Mouse (Mus musculus) thymus, postnatal 36 days (tissue): ENCODE measurements around the gene Nudt1.
"Not testable (repeated sequence)": the region's sequence is repeated elsewhere in the genome, so short reads cannot be mapped to it uniquely, and the experiment has no call there.

Experiments used
- DNase-seq, 2 experiments: peaks; one replicate each; pipeline ENCODE4 v3.0.0; 2022; ENCODE audit warnings: mixed read lengths in 2 of 2

The Nudt1 gene

GRCm38 (mm10) chr5:140345244-140345643, 23.8 kb downstream of the Nudt1 start:
- no peak for DNase-seq

GRCm38 (mm10) chr5:140346050-140346449, 24.6 kb downstream of the Nudt1 start:
- DNase-seq: no peak

GRCm38 (mm10) chr5:140349882-140350281, 28.4 kb downstream of the Nudt1 start:
- no peak for DNase-seq

GRCm38 (mm10) chr5:140350731-140351497, 29.5 kb downstream of the Nudt1 start:
- no peak for DNase-seq

- DNase-seq: no peak
These were observed 30.9 kb downstream of the Nudt1 start for GRCm38 (mm10) chr5:140352352-140352751.

GRCm38 (mm10) chr5:140355934-140356333, 34.5 kb downstream of the Nudt1 start:
- no peak for DNase-seq

- no peak for DNase-seq
These were observed 36.0 kb downstream of the Nudt1 start for GRCm38 (mm10) chr5:140357466-140357865.

GRCm38 (mm10) chr5:140359930-140360674, 38.6 kb downstream of the Nudt1 start:
- no peak for DNase-seq

- no peak for DNase-seq
These were observed 43.0 kb downstream of the Nudt1 start for GRCm38 (mm10) chr5:140364415-140364814.

GRCm38 (mm10) chr5:140368126-140368525, 46.7 kb downstream of the Nudt1 start:
- not testable (repeated sequence) for DNase-seq

GRCm38 (mm10) chr5:140368926-140369325, 47.5 kb downstream of the Nudt1 start:
- no peak for DNase-seq

GRCm38 (mm10) chr5:140369466-140369865, 48.0 kb downstream of the Nudt1 start:
- DNase-seq: no peak

- no peak for DNase-seq
These were observed 49.2 kb downstream of the Nudt1 start for GRCm38 (mm10) chr5:140370446-140371254.

- DNase-seq: no peak
These were observed 50.2 kb downstream of the Nudt1 start for GRCm38 (mm10) chr5:140371671-140372070.

GRCm38 (mm10) chr5:140373711-140374110, 52.3 kb downstream of the Nudt1 start:
- DNase-seq: no peak

- no peak for DNase-seq
These were observed 52.8 kb downstream of the Nudt1 start for GRCm38 (mm10) chr5:140374226-140374625.

- DNase-seq: no peak
These were observed 53.9 kb downstream of the Nudt1 start for GRCm38 (mm10) chr5:140375249-140375829.

- no peak for DNase-seq
These were observed 56.8 kb downstream of the Nudt1 start for GRCm38 (mm10) chr5:140378121-140378853.

GRCm38 (mm10) chr5:140379299-140379698, 57.8 kb downstream of the Nudt1 start:
- DNase-seq: no peak

- no peak for DNase-seq
These were observed 59.7 kb downstream of the Nudt1 start for GRCm38 (mm10) chr5:140381156-140381555.

- no peak for DNase-seq
These were observed 61.2 kb downstream of the Nudt1 start for GRCm38 (mm10) chr5:140382688-140383087.

- DNase-seq: no peak
These were observed 62.1 kb downstream of the Nudt1 start for GRCm38 (mm10) chr5:140383559-140383958.
